Mouse (Mus musculus) stomach, embryonic 16.5 days (tissue): ENCODE results near the gene Tecr. TPM values are rescaled to one million over a fixed set of nuclear protein-coding genes. Genes with fewer than 3 reads are reported as not detected.

Source experiments
- ATAC-seq: fragments of 200-750 bp; cut with Nextera tagmentation; 2 replicates; pipeline ENCODE4 v1.8.0; 2017; ENCODE audit warnings: moderate number of reproducible peaks, moderate TSS enrichment; ENCODE audit not compliant: insufficient read depth, low FRiP score
- H3K27ac ChIP-seq: fragments of 300-500 bp; sonication (generic); 2 replicates; pipeline ENCODE4 v1.5.1; 2014; ENCODE audit warnings: low read length
- H3K27me3 ChIP-seq: fragments of 300-500 bp; sonication (generic); 2 replicates; pipeline ENCODE4 v1.6.1; 2014; ENCODE audit warnings: low read length, control low read depth, mixed read lengths; ENCODE audit not compliant: control insufficient read depth, insufficient read depth
- H3K36me3 ChIP-seq: fragments of 300-500 bp; sonication (generic); 2 replicates; pipeline ENCODE4 v1.6.1; 2014; ENCODE audit warnings: low read length; ENCODE audit not compliant: control insufficient read depth, insufficient read depth
- H3K4me1 ChIP-seq: fragments of 300-500 bp; sonication (generic); 2 replicates; pipeline ENCODE4 v1.6.1; 2014; ENCODE audit warnings: low read length, control low read depth, mixed read lengths; ENCODE audit not compliant: control insufficient read depth, insufficient read depth
- H3K4me2 ChIP-seq: fragments of 300-500 bp; sonication (generic); 2 replicates; pipeline ENCODE4 v1.6.1; 2014; ENCODE audit warnings: low read depth, low read length, mixed read lengths
- H3K4me3 ChIP-seq: fragments of 300-500 bp; sonication (generic); replicated peaks from 2 replicates; pipeline ENCODE4 v1.5.1; 2014; ENCODE audit warnings: mild to moderate bottlenecking, low read length
- H3K9ac ChIP-seq: fragments of 300-500 bp; sonication (generic); 2 replicates; pipeline ENCODE4 v1.6.1; 2014; ENCODE audit warnings: low read length
- H3K9me3 ChIP-seq: fragments of 300-500 bp; sonication (generic); replicated peaks from 2 replicates; pipeline ENCODE4 v1.6.1; 2016; ENCODE audit warnings: low read length, control low read depth; ENCODE audit not compliant: control insufficient read depth
- WGBS: fragments of 180-500 bp; shearing (Covaris S2); extraction: QIAGEN DNeasy Blood & Tissue Kit; methylation state at CpG from one replicate; pipeline ENCODE4 v1.1.7; 2014; 5-methylcytosine and 5-hydroxymethylcytosine counted together
- polyA plus RNA-seq: library from polyadenylated mRNA; unstranded; fragments of >200 nt; fragmentation: Nextera tagmentation; extraction: Ambion mirVana; gene quantifications from 2 replicates; pipeline ENCODE4 v1.2.1, GENCODE M21; 2015

Tecr gene
- polyA plus RNA-seq, 1 experiment from 2014 or later = 503 TPM

- Histone ChIP-seq H3K9me3 (no peaks in the 10 kb centered on the region), H3K4me1 (peaks cover under 1% of the 10 kb centered on the region; the same call in 1 of the 2 replicates), H3K4me3 (no peak overlapping the region), H3K27ac (no peak overlapping the region), H3K27me3 (no peaks in the 10 kb centered on the region), H3K4me2 (no peak overlapping the region), H3K9ac (no peak overlapping the region), H3K36me3 (no peaks in the 10 kb centered on the region)
- no peak for ATAC-seq
- WGBS = 88% methylated on average over 4 of the region's 4 CpGs
Observed at GRCm38 (mm10) chr8:83648031-83648430, 40.3 kb upstream of the Tecr start.

DNA sequence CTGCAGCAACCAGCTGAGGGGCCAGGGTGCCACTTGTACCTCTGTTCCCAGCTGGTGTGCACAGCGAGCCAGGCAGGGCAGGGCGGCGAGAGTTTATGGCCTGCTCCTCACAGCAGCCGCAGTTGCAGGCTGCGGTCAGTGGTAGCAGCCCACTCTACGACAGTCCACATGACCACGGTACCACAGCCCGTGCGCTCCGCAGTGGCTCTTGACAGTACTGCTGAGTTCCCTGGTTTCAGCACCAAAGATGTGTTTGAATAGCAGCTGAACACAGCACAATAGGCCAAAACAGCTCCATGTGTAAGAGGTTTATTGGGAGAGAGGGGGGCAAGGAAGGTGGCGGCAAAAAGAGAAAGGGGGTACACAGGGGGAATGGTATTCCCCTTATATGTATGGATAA, 39.7 kb upstream of the Tecr start:
- H3K36me3 ChIP-seq = no peaks in the 10 kb centered on the region
- H3K27me3 ChIP-seq = no peaks in the 10 kb centered on the region
- 95% methylated on average over 11 of the region's 11 CpGs for WGBS
- no peak overlapping the region for H3K4me3 ChIP-seq
- no peak overlapping the region for H3K27ac ChIP-seq
- no peaks in the 10 kb centered on the region for H3K4me1 ChIP-seq
- no peak overlapping the region for H3K9ac ChIP-seq
- H3K9me3 ChIP-seq = no peaks in the 10 kb centered on the region
- no peak overlapping the region for H3K4me2 ChIP-seq
- ATAC-seq = no peak

- H3K9ac ChIP-seq = no peak overlapping the region
- ATAC-seq = no peak
- 41% methylated on average over 5 of the region's 5 CpGs for WGBS
Observed at GRCm38 (mm10) chr8:83639649-83640048, 31.9 kb upstream of the Tecr start.

DNA sequence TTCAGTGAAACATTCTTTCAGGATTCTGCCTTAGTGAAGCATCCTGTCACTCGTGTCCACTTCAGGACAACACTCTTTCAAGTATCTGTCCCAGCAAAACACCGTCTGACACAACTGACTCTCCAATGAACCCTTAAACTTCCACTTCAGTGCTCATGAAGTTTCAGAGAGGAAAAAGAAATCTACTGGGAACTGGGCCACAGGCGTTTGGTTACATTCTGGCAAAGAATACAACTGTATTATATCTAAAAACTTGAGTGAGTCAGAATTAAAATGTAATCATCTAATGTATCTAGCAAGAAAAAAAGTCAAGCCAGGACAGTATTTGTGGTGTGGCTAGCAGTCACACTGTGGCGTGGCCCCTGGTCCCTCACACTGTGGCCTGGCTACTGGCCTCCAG, 31.1 kb upstream of the Tecr start:
- Histone ChIP-seq H3K27me3 (no peaks in the 10 kb centered on the region), H3K27ac (no peak overlapping the region), H3K9me3 (peaks cover 6% of the 10 kb centered on the region), H3K9ac (no peak overlapping the region), H3K4me3 (no peak overlapping the region), H3K36me3 (no peaks in the 10 kb centered on the region), H3K4me1 (no peaks in the 10 kb centered on the region), H3K4me2 (no peak overlapping the region)
- 62% methylated on average over 4 of the region's 4 CpGs for WGBS
- ATAC-seq = no peak

More at GRCm38 (mm10) chr8:83639649-83640048, 31.9 kb upstream of the Tecr start:
- no peaks in the 10 kb centered on the region for H3K36me3 ChIP-seq
- no peaks in the 10 kb centered on the region for H3K4me1 ChIP-seq
- no peak overlapping the region for H3K27ac ChIP-seq
- H3K9me3 ChIP-seq = peaks cover 6% of the 10 kb centered on the region
- no peak overlapping the region for H3K4me2 ChIP-seq
- no peaks in the 10 kb centered on the region for H3K27me3 ChIP-seq
- no peak overlapping the region for H3K4me3 ChIP-seq

- Histone ChIP-seq H3K9me3 (peaks cover 6% of the 10 kb centered on the region), H3K4me3 (no peak overlapping the region)
- 85% methylated on average over 7 of the region's 7 CpGs for WGBS
Observed at GRCm38 (mm10) chr8:83632083-83632707, 24.4 kb upstream of the Tecr start.

DNA sequence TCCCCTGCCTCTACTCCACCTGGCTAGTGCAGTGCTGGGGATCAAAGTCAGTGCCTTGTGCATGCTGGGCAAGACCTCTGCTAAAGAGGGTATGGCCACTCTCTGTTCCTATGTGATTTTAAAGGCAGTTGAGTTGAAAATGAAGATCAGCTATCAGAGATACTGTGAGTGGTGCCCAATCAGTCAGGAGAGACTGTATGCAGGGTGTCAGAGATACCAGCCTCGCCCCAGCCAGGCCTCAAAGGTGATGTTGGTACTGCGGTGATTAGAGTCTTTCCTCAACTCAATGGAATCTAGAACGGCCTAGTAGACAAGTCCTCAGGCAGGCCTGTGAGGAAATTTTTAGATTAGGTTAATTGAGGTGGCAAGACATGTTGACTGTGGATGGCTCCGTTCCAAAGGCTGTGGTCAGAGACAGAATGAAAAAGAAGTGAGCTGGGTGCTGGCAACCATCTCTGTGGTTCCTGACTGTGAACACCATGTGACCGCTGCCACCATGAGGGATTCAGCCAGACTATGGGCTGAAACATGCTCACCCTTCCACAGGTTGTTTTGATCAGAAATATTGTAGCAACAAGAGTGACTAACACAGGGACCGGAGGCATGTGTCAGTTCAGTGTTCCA, 18.0 kb upstream of the Tecr start:
- 83% methylated on average over 6 of the region's 6 CpGs for WGBS

More at GRCm38 (mm10) chr8:83632083-83632707, 24.4 kb upstream of the Tecr start:
- no peak overlapping the region for H3K27ac ChIP-seq
- no peak overlapping the region for H3K9ac ChIP-seq
- no peak for ATAC-seq
- no peaks in the 10 kb centered on the region for H3K36me3 ChIP-seq
- H3K4me1 ChIP-seq = no peaks in the 10 kb centered on the region
- no peaks in the 10 kb centered on the region for H3K27me3 ChIP-seq
- H3K4me2 ChIP-seq = no peak overlapping the region

GRCm38 (mm10) chr8:83624739-83625138, 17.0 kb upstream of the Tecr start:
- 37% methylated on average over 3 of the region's 3 CpGs for WGBS
- Histone ChIP-seq H3K36me3 (no peaks in the 10 kb centered on the region), H3K9me3 (no peaks in the 10 kb centered on the region), H3K27me3 (no peaks in the 10 kb centered on the region), H3K4me3 (no peak overlapping the region), H3K9ac (no peak overlapping the region), H3K27ac (no peak overlapping the region), H3K4me1 (no peaks in the 10 kb centered on the region), H3K4me2 (no peak overlapping the region)
- no peak for ATAC-seq

More for the DNA sequence above, 18.0 kb upstream of the Tecr start:
- H3K4me1 ChIP-seq = no peaks in the 10 kb centered on the region
- no peak overlapping the region for H3K9ac ChIP-seq
- no peak for ATAC-seq
- no peak overlapping the region for H3K4me3 ChIP-seq
- H3K27ac ChIP-seq = no peak overlapping the region
- no peak overlapping the region for H3K4me2 ChIP-seq
- H3K36me3 ChIP-seq = no peaks in the 10 kb centered on the region
- no peaks in the 10 kb centered on the region for H3K9me3 ChIP-seq
- H3K27me3 ChIP-seq = no peaks in the 10 kb centered on the region

- 90% methylated on average over 7 of the region's 7 CpGs for WGBS
- ATAC-seq = no peak
- H3K9me3 ChIP-seq = no peaks in the 10 kb centered on the region
- H3K4me3 ChIP-seq = no peak overlapping the region
- no peaks in the 10 kb centered on the region for H3K36me3 ChIP-seq
- no peak overlapping the region for H3K27ac ChIP-seq
- H3K4me1 ChIP-seq = no peaks in the 10 kb centered on the region
- H3K27me3 ChIP-seq = no peaks in the 10 kb centered on the region
- H3K9ac ChIP-seq = no peak overlapping the region
- no peak overlapping the region for H3K4me2 ChIP-seq
Observed at GRCm38 (mm10) chr8:83623549-83623948, 15.8 kb upstream of the Tecr start.

DNA sequence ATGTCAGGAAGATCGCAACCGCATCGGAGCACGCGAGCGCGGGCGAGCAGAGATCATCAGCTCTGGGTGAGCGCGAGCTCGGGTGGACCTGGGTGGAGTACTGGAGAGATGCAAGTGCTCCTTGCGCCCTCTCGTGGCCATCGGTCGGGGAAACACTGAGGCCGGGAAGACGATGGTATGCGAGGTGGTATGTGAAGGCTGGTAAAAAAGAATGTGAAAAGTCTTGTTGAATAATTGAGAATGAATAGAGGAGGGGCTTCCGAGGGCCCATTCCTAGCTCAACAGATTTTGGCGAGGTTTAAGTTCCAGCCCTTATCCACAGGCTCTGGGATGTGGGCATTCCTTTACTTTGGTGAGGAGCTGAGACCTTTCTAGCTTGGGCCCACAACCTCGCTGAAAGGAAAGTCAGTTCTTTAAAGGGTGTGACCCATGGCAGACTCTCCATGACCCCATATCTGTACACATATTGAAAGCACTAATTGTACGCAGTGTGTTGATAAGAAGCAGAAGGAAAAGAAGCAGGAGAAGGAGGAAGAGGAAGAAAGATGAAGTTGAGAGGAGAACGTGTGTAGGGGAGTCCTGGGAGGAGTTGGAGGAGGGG, 14.7 kb upstream of the Tecr start:
- Histone ChIP-seq H3K27ac (no peak overlapping the region), H3K27me3 (no peaks in the 10 kb centered on the region), H3K4me2 (peak overlapping the region; percentile 72), H3K9ac (peak overlapping the region; percentile 69), H3K4me3 (peak overlapping the region; percentile 42), H3K4me1 (no peaks in the 10 kb centered on the region), H3K9me3 (no peaks in the 10 kb centered on the region), H3K36me3 (no peaks in the 10 kb centered on the region)
- peak; percentile 89 for ATAC-seq
- 6% methylated on average over 23 of the region's 23 CpGs for WGBS
